Mouse (Mus musculus): ENCODE measurements around the gene Ltbp1.

DNA sequence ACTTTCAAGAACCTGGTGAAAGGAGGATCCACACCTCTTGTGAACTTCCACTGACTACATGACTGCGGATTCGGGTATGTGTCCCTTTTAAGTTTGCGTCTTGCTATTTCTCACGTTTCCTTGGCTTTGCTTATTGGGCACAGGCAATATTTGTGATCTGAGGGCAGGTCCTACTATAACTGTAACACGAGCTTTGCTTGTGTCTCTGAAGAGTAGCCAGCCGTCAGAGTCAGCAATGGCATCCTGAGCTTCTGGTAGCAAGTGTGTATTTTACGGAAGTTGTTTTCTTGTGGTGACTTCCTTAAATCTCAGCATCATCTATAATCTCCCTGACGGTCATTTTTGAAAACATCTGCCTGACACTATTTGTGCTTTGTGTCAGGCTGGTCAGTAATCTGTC is 430.7 kb downstream of the Ltbp1 start:
- TF ChIP-seq EP300 (IDR thresholded peaks at IDR 0.05; ENCODE audit: insufficient read depth, low read depth, low read length) (no peak), POLR2A (IDR thresholded peaks at IDR 0.05; ENCODE audit: insufficient read depth, low read depth, low read length) (no peak)
